Mouse (Mus musculus) liver, embryonic 16.5 days (tissue): Measurements from ENCODE around the gene Hook2. TPM values are rescaled to one million over a fixed set of nuclear protein-coding genes. Genes with fewer than 3 reads are reported as not detected.

Experiments used
- ATAC-seq: fragments of 200-750 bp; cut with Nextera tagmentation; 2 replicates; pipeline ENCODE4 v1.8.0; 2017; ENCODE audit warnings: low read depth, mild to moderate bottlenecking, moderate number of reproducible peaks, moderate library complexity
- H3K27ac ChIP-seq: fragments of 300-500 bp; sonication (generic); 2 replicates; pipeline ENCODE4 v1.5.1; 2014; ENCODE audit warnings: mild to moderate bottlenecking, low read length
- H3K27me3 ChIP-seq: fragments of 300-500 bp; sonication (generic); 2 replicates; pipeline ENCODE4 v1.6.1; 2014; ENCODE audit warnings: low read depth, low read length, mixed read lengths; ENCODE audit not compliant: control insufficient read depth, insufficient read depth
- H3K36me3 ChIP-seq: fragments of 300-500 bp; sonication (generic); 2 replicates; pipeline ENCODE4 v1.6.1; 2014; ENCODE audit warnings: mild to moderate bottlenecking; ENCODE audit not compliant: control insufficient read depth, insufficient read depth
- H3K4me1 ChIP-seq: fragments of 300-500 bp; sonication (generic); 2 replicates; pipeline ENCODE4 v1.6.1; 2014; ENCODE audit warnings: low read depth, low read length, mixed read lengths; ENCODE audit not compliant: control insufficient read depth
- H3K4me2 ChIP-seq: fragments of 300-500 bp; sonication (generic); 2 replicates; pipeline ENCODE4 v1.6.1; 2014; ENCODE audit warnings: low read depth, low read length, mixed read lengths
- H3K4me3 ChIP-seq: fragments of 300-500 bp; sonication (generic); 2 replicates; pipeline ENCODE4 v1.5.1; 2014; ENCODE audit warnings: low read depth, mild to moderate bottlenecking, low read length
- H3K9ac ChIP-seq: fragments of 300-500 bp; sonication (generic); 2 replicates; pipeline ENCODE4 v1.6.1; 2014; ENCODE audit warnings: low read depth, low read length
- H3K9me3 ChIP-seq: fragments of 300-500 bp; sonication (generic); replicated peaks from 2 replicates; pipeline ENCODE4 v1.6.1; 2016; ENCODE audit warnings: low read length; ENCODE audit not compliant: control insufficient read depth
- WGBS: fragments of 180-500 bp; shearing (Covaris S2); extraction: QIAGEN DNeasy Blood & Tissue Kit; methylation state at CpG from one replicate; pipeline ENCODE4 v1.1.7; 2014; ENCODE audit not compliant: insufficient replicate concordance; 5-methylcytosine and 5-hydroxymethylcytosine counted together
- polyA plus RNA-seq: library from polyadenylated mRNA; unstranded; fragments of >200 nt; fragmentation: Nextera tagmentation; extraction: Ambion mirVana; gene quantifications from 2 replicates; pipeline ENCODE4 v1.2.1, GENCODE M21; 2015

The Hook2 gene
- polyA plus RNA-seq, 1 experiment from 2014 or later = 9.5 TPM

DNA sequence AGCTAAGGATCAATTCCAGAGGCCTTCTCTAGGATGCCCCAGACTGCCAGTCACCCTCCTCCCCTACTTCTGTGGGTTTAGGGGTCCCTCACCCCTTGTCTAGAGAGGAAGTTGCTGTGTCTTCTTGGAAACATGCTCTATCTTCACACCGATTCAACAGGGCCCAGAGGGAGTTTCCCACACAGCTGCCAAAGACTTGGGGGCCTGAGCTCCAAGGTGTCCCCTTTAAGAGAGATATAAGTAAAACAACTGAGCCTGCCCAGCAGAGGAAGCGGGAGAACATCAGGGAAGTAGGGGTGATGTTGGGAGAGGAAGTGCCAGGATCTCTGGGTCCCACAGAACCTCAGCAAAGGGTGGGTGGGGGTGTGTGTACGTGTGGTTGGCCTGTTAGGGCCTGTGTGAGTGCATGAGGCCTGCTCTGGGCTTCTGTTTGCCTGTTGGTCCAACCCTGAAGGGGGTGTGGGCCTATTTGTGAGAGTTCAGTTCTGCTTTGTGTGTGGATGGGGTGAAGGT lies 7.8 kb upstream of the Hook2 start:
- Histone ChIP-seq H3K4me2 (no peak overlapping the region), H3K27ac (peak overlapping the region; percentile 23), H3K4me1 (peaks cover 92% of the 10 kb centered on the region), H3K27me3 (peaks cover 9% of the 10 kb centered on the region), H3K9me3 (no peaks in the 10 kb centered on the region), H3K9ac (peak overlapping the region; percentile 2; the same call in 1 of the 2 replicates), H3K4me3 (no peak overlapping the region), H3K36me3 (no peaks in the 10 kb centered on the region)
- no peak for ATAC-seq
- 30% methylated on average over 3 of the region's 3 CpGs for WGBS

DNA sequence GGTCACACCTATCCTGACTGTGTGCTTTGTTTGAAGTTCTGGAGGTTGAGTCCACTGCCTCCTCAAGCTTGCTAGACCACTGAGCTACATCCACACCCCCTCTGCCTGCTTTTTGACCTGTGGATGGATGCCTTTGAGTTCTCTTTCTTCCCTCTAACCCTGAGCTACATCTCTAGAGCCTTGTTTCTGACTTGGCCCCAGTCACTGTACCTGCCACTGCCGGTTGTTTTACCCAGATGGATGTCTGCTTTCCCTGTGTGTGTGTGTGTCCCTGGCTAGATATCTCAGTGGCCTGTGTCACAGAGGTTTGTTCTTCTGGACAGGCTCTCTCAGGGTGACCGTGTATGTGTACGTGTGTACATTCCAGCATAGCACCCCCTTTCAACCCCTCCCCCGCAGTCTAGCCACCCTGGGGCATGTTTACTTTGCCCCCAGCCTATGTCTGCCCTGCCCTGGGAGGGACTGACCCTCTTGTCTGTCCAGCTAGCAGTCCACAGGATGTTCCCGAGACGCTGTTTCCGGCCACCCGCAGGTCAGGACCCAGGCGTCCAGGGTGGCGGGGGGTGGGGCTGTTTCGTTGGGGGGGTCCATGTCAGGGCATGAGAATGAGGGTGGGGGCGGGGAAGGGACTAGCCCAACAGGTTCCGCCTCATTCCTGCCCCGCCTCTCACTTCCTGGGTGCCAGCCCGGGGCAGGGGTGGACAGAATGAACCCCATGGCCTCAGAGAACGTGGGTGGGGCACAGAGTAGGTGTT lies 5.9 kb upstream of the Hook2 start:
- H3K9ac ChIP-seq = peak overlapping the region; percentile 66; the same call in 1 of the 2 replicates
- 21% methylated on average over 16 of the region's 16 CpGs for WGBS
- ATAC-seq = peak; percentile 57

DNA sequence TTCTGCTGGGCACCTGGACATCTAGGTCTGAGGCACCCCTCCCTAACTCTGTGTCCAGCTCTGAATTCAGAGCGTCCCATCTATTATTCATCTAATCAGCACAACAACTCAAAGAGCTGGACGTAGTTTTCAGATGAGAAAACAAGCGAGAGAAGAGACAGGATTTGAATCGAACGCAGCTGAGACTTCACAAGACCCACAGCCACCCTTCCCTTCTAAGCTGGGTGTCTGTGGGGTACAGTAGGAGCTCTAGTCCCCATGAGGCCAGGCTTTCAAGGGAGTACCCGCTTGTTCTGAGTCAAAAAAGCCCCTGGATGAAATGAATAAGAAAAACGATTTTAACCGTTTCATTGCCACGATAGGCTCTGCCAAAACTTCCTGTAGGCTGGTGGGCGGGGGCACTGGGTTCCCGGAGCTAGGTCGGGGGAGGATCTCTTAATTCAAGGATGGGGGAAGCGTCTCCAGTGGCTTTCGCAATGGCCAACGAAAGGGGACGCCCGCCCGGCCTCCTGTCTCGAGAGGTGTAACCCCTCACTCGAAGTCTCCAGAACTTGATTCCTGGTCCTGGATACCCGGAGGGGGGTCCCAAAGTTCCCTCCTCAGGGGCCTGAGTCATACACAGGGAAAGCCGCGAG lies 5.2 kb upstream of the Hook2 start:
- H3K36me3 ChIP-seq = no peaks in the 10 kb centered on the region
- H3K9me3 ChIP-seq = no peaks in the 10 kb centered on the region
- peaks cover 73% of the 10 kb centered on the region for H3K4me1 ChIP-seq
- H3K4me3 ChIP-seq = peak overlapping the region; percentile 64
- no peak for ATAC-seq
- peak overlapping the region; percentile 66 for H3K9ac ChIP-seq
- H3K4me2 ChIP-seq = peak overlapping the region; percentile 99
- no peaks in the 10 kb centered on the region for H3K27me3 ChIP-seq
- WGBS = under 1% methylated on average over 23 of the region's 23 CpGs
- H3K27ac ChIP-seq = peak overlapping the region; percentile 86

More for the DNA sequence above, 5.9 kb upstream of the Hook2 start:
- peak overlapping the region; percentile 64; the same call in 1 of the 2 replicates for H3K4me3 ChIP-seq
- H3K27ac ChIP-seq = peak overlapping the region; percentile 86
- peaks cover 80% of the 10 kb centered on the region for H3K4me1 ChIP-seq
- no peaks in the 10 kb centered on the region for H3K36me3 ChIP-seq
- H3K27me3 ChIP-seq = no peaks in the 10 kb centered on the region
- no peaks in the 10 kb centered on the region for H3K9me3 ChIP-seq
- H3K4me2 ChIP-seq = peak overlapping the region; percentile 99

DNA sequence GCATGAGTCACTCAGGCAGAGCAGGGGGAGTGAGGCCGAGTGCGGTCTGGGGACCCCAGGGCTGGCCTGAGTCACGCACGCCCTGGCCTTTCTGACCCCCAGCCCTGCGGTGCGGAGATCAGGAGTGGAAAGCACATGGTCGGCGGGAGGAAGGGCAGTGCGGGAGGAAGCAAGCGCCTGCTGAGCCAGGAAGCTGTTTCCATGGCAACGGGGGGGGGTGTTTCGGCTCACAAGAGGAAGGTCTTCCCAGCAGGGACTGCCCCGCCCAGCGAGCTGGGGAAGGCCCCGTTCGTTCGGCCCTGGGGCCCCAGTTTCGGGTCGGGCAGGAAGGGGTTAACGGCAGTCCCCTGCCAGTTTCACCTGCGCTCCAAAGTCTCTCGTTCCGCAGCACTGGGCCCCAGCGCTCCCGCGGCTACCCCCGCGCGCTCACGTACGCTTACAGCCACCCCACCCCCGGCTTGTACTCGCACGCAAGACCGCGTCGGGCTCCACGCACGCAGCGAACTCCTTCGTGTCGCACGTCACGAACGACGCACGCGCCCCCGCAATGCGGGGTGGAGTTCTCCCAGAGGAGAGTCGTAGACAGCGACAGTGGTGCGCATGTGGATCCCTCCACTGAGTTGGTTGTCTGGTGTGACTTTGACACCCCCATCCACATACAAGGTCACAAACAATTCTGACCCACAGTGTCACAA lies 4.6 kb upstream of the Hook2 start:
- no peaks in the 10 kb centered on the region for H3K9me3 ChIP-seq
- H3K9ac ChIP-seq = peak overlapping the region; percentile 66
- H3K27me3 ChIP-seq = no peaks in the 10 kb centered on the region
- peaks cover 71% of the 10 kb centered on the region for H3K4me1 ChIP-seq
- peak overlapping the region; percentile 99 for H3K4me2 ChIP-seq
- ATAC-seq = peak; percentile 20
- peak overlapping the region; percentile 64 for H3K4me3 ChIP-seq
- under 1% methylated on average over 53 of the region's 53 CpGs for WGBS
- H3K27ac ChIP-seq = peak overlapping the region; percentile 86
- H3K36me3 ChIP-seq = no peaks in the 10 kb centered on the region

DNA sequence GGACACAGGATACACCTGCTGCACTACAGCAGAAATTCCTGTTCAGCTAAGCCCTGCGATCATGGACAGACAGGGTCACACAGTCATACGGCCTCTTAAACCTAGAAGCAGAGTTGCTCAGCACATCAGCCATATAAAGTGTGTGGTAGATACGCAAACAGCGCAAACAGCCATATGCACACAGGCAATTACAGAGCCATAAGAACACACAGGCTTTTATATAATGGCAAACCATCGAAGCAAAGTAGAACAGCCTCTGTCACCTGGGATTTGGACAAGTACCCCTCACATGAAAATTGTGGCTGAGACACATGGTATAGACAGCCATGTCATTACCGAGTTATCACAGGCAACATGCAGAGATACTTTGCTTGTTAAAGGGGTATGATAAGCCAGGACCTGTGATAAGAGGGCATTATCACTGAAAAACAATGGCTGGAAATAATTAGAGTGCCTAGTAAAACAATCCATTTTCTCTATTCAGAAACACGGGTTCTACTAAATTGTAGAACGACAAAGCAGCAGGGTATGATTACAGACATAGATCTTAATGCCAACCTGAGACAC lies 3.9 kb upstream of the Hook2 start:
- no peak for ATAC-seq
- no peaks in the 10 kb centered on the region for H3K9me3 ChIP-seq
- H3K9ac ChIP-seq = peak overlapping the region; percentile 66; the same call in 1 of the 2 replicates
- H3K36me3 ChIP-seq = no peaks in the 10 kb centered on the region
- peak overlapping the region; percentile 99 for H3K4me2 ChIP-seq
- H3K4me1 ChIP-seq = peaks cover 69% of the 10 kb centered on the region
- 17% methylated on average over 8 of the region's 8 CpGs for WGBS
- H3K4me3 ChIP-seq = peak overlapping the region; percentile 64
- no peaks in the 10 kb centered on the region for H3K27me3 ChIP-seq
- peak overlapping the region; percentile 86 for H3K27ac ChIP-seq

DNA sequence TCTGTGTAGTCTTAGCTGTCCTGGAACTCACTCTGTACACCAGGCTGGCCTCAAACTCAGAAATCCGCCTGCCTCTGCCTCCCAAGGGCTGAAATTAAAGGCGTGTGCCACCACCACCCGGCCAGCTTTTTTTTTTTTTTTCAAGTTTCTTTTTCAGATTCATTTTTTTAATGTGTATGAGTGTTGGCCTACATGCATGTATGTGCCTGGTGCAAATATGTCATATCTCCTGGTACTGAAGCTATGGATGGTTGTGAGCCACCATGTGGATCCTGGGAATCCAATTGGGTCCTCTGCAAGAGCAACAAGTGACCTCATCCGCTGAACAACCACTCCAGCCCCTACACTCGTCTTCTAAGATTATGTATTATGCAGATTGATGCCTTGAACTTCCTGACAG lies 3.0 kb upstream of the Hook2 start:
- Histone ChIP-seq H3K9ac (no peak overlapping the region), H3K27me3 (no peaks in the 10 kb centered on the region), H3K36me3 (no peaks in the 10 kb centered on the region), H3K9me3 (no peaks in the 10 kb centered on the region), H3K27ac (no peak overlapping the region), H3K4me3 (no peak overlapping the region), H3K4me1 (peaks cover 60% of the 10 kb centered on the region), H3K4me2 (no peak overlapping the region)
- WGBS = 66% methylated on average over 5 of the region's 5 CpGs
- ATAC-seq = no peak

DNA sequence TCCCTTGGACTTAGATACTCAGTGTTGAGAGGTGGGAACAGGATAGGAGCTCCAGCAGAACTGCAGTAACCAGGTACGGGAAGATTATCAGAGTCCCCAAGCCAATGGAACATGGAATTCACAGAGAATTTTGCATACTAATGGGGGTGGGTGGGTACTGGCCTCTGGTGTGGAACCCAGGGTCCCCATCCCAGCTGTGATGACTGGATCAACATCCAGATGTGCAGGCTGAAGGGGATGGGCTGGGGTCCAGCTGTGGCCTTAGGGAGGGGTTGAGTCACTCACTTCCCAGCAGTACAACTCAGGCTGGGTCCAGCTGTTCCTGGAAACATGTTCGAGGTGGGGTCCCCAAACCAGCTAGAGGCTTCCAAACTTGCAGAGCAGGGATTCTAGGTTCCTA lies 2.5 kb upstream of the Hook2 start:
- Histone ChIP-seq H3K9me3 (no peaks in the 10 kb centered on the region), H3K36me3 (no peaks in the 10 kb centered on the region), H3K4me2 (no peak overlapping the region), H3K4me1 (peaks cover 57% of the 10 kb centered on the region), H3K27me3 (no peaks in the 10 kb centered on the region), H3K9ac (no peak overlapping the region), H3K27ac (no peak overlapping the region), H3K4me3 (no peak overlapping the region)
- ATAC-seq = no peak
- 90% methylated on average over 2 of the region's 2 CpGs for WGBS

DNA sequence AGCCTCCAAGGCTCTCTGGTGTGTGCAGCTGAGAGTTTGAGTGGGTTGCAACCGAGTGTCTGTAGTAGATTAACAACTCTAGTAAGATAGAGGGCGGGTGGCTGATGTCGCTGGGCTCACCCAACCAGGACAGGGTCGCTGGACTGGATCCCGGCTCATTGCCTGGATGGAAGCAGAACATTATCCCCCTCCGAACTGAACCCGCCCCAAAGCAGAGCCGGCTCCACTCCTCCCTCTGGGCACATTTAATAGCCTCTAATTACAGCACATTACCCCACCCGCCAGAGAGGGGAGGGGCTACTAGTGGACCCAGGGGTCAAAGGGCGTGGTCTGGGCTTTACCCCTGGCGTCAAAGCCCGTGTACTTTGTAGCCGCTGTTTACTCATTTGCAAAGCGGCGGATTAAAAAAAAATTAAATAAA lies 1.1 kb upstream of the Hook2 start:
- Histone ChIP-seq H3K4me2 (peak overlapping the region; percentile 96), H3K9me3 (no peaks in the 10 kb centered on the region), H3K27ac (peak overlapping the region; percentile 81), H3K4me1 (peaks cover 43% of the 10 kb centered on the region), H3K27me3 (no peaks in the 10 kb centered on the region), H3K36me3 (no peaks in the 10 kb centered on the region), H3K9ac (peak overlapping the region; percentile 81), H3K4me3 (peak overlapping the region; percentile 71)
- 9% methylated on average over 15 of the region's 15 CpGs for WGBS
- ATAC-seq = no peak
